Mouse (Mus musculus) heart, adult 8-10 months (tissue): Measurements from ENCODE around the gene Hist1h3d. TPM values are rescaled to one million over a fixed set of nuclear protein-coding genes. Genes with fewer than 3 reads are reported as not detected.
"Not testable (repeated sequence)": the region's sequence is repeated elsewhere in the genome, so short reads cannot be mapped to it uniquely, and the experiment has no call there.

Source experiments
- DNase-seq: peaks from one replicate; pipeline ENCODE4 v3.0.0; 2022; ENCODE audit warnings: low spot score
- total RNA-seq, 4 experiments: library from RNA; stranded (reverse); gene quantifications; 2 replicates each; pipeline ENCODE4 v1.2.4; 2022

Hist1h3d gene
- 1 to 10 TPM; 1.1 to 4.0 (median 2.0) TPM for total RNA-seq

- DNase-seq = peak; percentile 75
Measured at GRCm38 (mm10) chr13:23575271-23575851, at the start of gene Hist1h3d. Gene Hist1h3d, plus strand, starts transcription at chr13:23575763.

- no peak for DNase-seq
Measured at GRCm38 (mm10) chr13:23525901-23526300, 49.7 kb upstream of the Hist1h3d start.

- DNase-seq = peak; percentile 94
Measured at GRCm38 (mm10) chr13:23526312-23526711, 49.3 kb upstream of the Hist1h3d start.

GRCm38 (mm10) chr13:23529005-23529404 is 46.6 kb upstream of the Hist1h3d start:
- no peak for DNase-seq

GRCm38 (mm10) chr13:23529480-23530165 is 45.9 kb upstream of the Hist1h3d start:
- DNase-seq = no peak

GRCm38 (mm10) chr13:23530181-23530900 is 45.2 kb upstream of the Hist1h3d start:
- peak; percentile 88 for DNase-seq

- peak; percentile 99 for DNase-seq
Measured at GRCm38 (mm10) chr13:23530901-23531875, 44.4 kb upstream of the Hist1h3d start, which contains the start of gene Hist1h4h. Gene Hist1h4h, plus strand, starts transcription at chr13:23531050.

GRCm38 (mm10) chr13:23532262-23533075 is 43.1 kb upstream of the Hist1h3d start:
- DNase-seq = no peak

GRCm38 (mm10) chr13:23533560-23534367 is 41.8 kb upstream of the Hist1h3d start, which contains the start of gene Hist1h2af:
Gene Hist1h2af, plus strand, starts transcription at chr13:23533906.
- DNase-seq = peak; percentile 68

GRCm38 (mm10) chr13:23534368-23535131 is 41.0 kb upstream of the Hist1h3d start:
- DNase-seq = no peak

- peak; percentile 87 for DNase-seq
Measured at GRCm38 (mm10) chr13:23535137-23536075, 40.2 kb upstream of the Hist1h3d start, which contains the start of gene Hist1h3g. Gene Hist1h3g, plus strand, starts transcription at chr13:23535422.

GRCm38 (mm10) chr13:23536076-23536822 is 39.3 kb upstream of the Hist1h3d start:
- DNase-seq = no peak

GRCm38 (mm10) chr13:23537006-23537710 is 38.4 kb upstream of the Hist1h3d start:
- no peak for DNase-seq

GRCm38 (mm10) chr13:23538249-23538648 is 37.3 kb upstream of the Hist1h3d start:
- DNase-seq = no peak

- DNase-seq = not testable (repeated sequence)
Measured at GRCm38 (mm10) chr13:23539821-23540220, 35.7 kb upstream of the Hist1h3d start.

GRCm38 (mm10) chr13:23541497-23541896 is 34.1 kb upstream of the Hist1h3d start:
- no peak for DNase-seq
